Mouse (Mus musculus) forebrain, embryonic 15.5 days (tissue): ENCODE data around the gene Ccdc12. TPM values are rescaled to one million over a fixed set of nuclear protein-coding genes. Genes with fewer than 3 reads are reported as not detected.

Experiments used
- ATAC-seq: fragments of 200-750 bp; cut with Nextera tagmentation; replicated peaks from 2 replicates; pipeline ENCODE4 v1.8.0; 2017; ENCODE audit warnings: mild to moderate bottlenecking, moderate TSS enrichment, moderate library complexity
- H3K27ac ChIP-seq: fragments of 300-500 bp; sonication (generic); replicated peaks from 2 replicates; pipeline ENCODE4 v1.5.1; 2015; ENCODE audit warnings: mild to moderate bottlenecking, inconsistent platforms
- H3K27me3 ChIP-seq: fragments of 300-500 bp; sonication (generic); 2 replicates; pipeline ENCODE4 v1.6.1; 2015; ENCODE audit warnings: inconsistent platforms
- H3K36me3 ChIP-seq: fragments of 300-500 bp; sonication (generic); 2 replicates; pipeline ENCODE4 v1.6.1; 2015; ENCODE audit warnings: mild to moderate bottlenecking, inconsistent platforms
- H3K4me1 ChIP-seq: fragments of 300-500 bp; sonication (generic); 2 replicates; pipeline ENCODE4 v1.6.1; 2015; ENCODE audit warnings: inconsistent platforms
- H3K4me2 ChIP-seq: fragments of 300-500 bp; sonication (generic); replicated peaks from 2 replicates; pipeline ENCODE4 v1.6.1; 2015; ENCODE audit warnings: mild to moderate bottlenecking, inconsistent platforms
- H3K4me3 ChIP-seq: fragments of 300-500 bp; sonication (generic); 2 replicates; pipeline ENCODE4 v1.5.1; 2015; ENCODE audit warnings: mild to moderate bottlenecking, inconsistent platforms
- H3K9ac ChIP-seq: fragments of 300-500 bp; sonication (generic); replicated peaks from 2 replicates; pipeline ENCODE4 v1.6.1; 2015; ENCODE audit warnings: mild to moderate bottlenecking, inconsistent platforms
- H3K9me3 ChIP-seq: fragments of 300-500 bp; sonication (generic); 2 replicates; pipeline ENCODE4 v1.6.1; 2016; ENCODE audit warnings: inconsistent platforms
- WGBS: fragments of 180-500 bp; shearing (Covaris S2); methylation state at CpG from one replicate; pipeline ENCODE4 v1.1.7; 2015; ENCODE audit warnings: mixed read lengths; 5-methylcytosine and 5-hydroxymethylcytosine counted together
- microRNA-seq: library from miRNA; unstranded; fragments of <30 nt; microRNA quantifications from one replicate; pipeline ENCODE4, GENCODE M21; 2016
- polyA plus RNA-seq: library from polyadenylated mRNA; unstranded; fragments of >200 nt; fragmentation: Nextera tagmentation; extraction: Ambion mirVana; gene quantifications from 2 replicates; pipeline ENCODE4 v1.2.1, GENCODE M21; 2015

Ccdc12 gene
- polyA plus RNA-seq, 1 experiment from 2014 or later = 120 TPM

DNA sequence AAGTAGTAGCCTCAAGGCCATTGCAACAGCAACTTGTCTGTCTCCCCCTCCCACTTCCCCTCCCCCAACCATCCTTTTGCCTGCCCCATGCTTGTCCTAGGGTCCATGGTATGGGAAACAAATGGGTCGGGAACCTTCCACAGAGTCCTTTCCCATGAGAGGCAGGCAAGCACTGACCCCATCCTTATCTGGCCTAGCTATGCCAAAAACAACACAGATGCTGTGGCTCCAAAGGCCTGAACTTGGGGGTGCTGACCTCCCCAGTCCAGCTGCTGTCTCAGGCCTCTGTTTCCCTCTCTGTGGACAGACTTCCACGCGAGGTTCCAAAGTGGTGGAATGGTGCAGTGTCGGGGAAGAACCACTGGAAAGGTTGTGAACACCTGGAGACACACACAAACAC lies 97.5 kb downstream of the Ccdc12 start:
- no peak overlapping the region for H3K4me2 ChIP-seq
- WGBS = 93% methylated on average over 4 of the region's 4 CpGs
- H3K27me3 ChIP-seq = no peaks in the 10 kb centered on the region
- H3K9ac ChIP-seq = no peak overlapping the region
- no peaks in the 10 kb centered on the region for H3K4me1 ChIP-seq
- no peaks in the 10 kb centered on the region for H3K9me3 ChIP-seq
- no peaks in the 10 kb centered on the region for H3K36me3 ChIP-seq
- H3K4me3 ChIP-seq = no peak overlapping the region
- no peak overlapping the region for H3K27ac ChIP-seq
- no peak for ATAC-seq

DNA sequence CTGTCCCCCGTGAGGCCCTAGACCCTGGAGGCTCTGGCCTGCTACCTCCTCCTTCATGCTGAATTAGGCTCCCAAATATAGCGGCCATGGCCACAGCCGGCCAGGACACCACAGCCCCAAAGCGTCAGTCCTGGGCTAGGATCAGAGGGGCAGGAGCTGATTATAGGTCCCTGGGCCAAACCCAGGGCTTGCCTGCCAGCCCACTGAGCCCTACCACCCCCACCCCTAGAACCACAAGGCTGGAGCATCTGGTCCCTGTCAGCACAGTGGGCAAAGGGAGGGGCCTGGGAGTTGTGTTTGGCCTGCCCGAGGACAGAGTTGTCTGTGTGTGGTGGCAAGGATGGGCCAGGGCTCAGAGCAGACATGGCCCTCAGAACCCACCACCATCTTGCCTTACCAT lies 101.5 kb downstream of the Ccdc12 start:
- Histone ChIP-seq H3K9me3 (no peaks in the 10 kb centered on the region), H3K36me3 (no peaks in the 10 kb centered on the region), H3K27me3 (no peaks in the 10 kb centered on the region), H3K4me2 (no peak overlapping the region), H3K4me3 (no peak overlapping the region), H3K9ac (no peak overlapping the region), H3K4me1 (no peaks in the 10 kb centered on the region), H3K27ac (no peak overlapping the region)
- no peak for ATAC-seq
- WGBS = 94% methylated on average over 5 of the region's 5 CpGs

- Histone ChIP-seq H3K4me3 (no peak overlapping the region), H3K4me2 (no peak overlapping the region), H3K27ac (no peak overlapping the region), H3K36me3 (no peaks in the 10 kb centered on the region), H3K9ac (no peak overlapping the region), H3K27me3 (no peaks in the 10 kb centered on the region), H3K4me1 (no peaks in the 10 kb centered on the region), H3K9me3 (no peaks in the 10 kb centered on the region)
- no peak for ATAC-seq
- WGBS = 60% methylated on average over 8 of the region's 8 CpGs
Measured at GRCm38 (mm10) chr9:110758605-110759004, 102.3 kb downstream of the Ccdc12 start.

DNA sequence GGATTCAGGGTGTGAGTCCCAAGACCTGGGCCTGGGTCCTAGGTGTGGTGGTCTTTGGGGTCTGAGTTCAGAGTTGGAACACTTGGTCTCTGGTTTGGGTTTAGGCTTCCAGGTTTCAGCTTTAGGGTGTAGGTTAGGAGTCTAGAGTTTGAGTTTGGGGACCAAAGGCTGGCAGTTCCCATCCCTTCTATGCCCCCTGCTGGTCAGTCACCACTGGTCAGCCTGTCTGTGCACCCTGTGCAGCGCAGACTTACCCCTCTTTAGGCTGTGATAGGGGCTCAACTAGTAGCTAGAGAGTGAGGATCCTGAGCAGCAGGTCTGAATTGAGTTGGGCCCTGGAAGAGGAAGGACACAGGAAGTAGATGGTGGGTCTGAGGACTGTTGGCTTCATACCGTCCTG lies 103.0 kb downstream of the Ccdc12 start:
- no peak overlapping the region for H3K4me3 ChIP-seq
- no peak overlapping the region for H3K4me2 ChIP-seq
- no peaks in the 10 kb centered on the region for H3K27me3 ChIP-seq
- H3K4me1 ChIP-seq = no peaks in the 10 kb centered on the region
- ATAC-seq = no peak
- no peaks in the 10 kb centered on the region for H3K9me3 ChIP-seq
- H3K27ac ChIP-seq = no peak overlapping the region
- H3K36me3 ChIP-seq = no peaks in the 10 kb centered on the region
- H3K9ac ChIP-seq = no peak overlapping the region
- WGBS = 61% methylated on average over 2 of the region's 2 CpGs

DNA sequence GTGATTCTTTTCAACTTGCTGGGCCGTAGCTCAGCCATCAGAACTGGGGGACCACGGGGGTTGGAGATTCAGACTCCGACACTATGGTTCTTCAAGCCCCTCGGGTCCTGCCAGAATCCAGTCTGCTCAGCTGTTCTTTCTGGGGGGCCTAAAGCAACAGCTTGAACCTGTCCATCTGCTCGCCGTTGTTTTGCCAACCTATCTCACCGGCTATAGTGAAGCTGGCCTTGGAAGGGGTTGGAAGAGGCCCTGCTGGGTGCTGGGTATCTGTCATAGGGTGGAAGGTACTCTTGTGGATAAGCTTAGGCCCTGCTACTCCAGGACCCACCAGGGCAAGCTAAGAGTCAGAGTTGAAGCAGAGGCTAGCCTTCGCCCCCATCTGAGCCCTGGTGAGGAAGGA lies 104.6 kb downstream of the Ccdc12 start:
- WGBS = 77% methylated on average over 8 of the region's 8 CpGs
- Histone ChIP-seq H3K4me3 (no peak overlapping the region), H3K27me3 (no peaks in the 10 kb centered on the region), H3K9ac (no peak overlapping the region), H3K9me3 (no peaks in the 10 kb centered on the region), H3K36me3 (no peaks in the 10 kb centered on the region), H3K4me1 (no peaks in the 10 kb centered on the region), H3K4me2 (no peak overlapping the region), H3K27ac (no peak overlapping the region)
- ATAC-seq = no peak

Small RNAs within 50 kb of the gene (microRNA-seq; reads per million reads assigned to microRNA genes)
- not detected for gene Mir8107

Other genes with a start within 250 kb of the Ccdc12 start
- 22.5 and 24.0 TPM in 2 replicates for gene Ptpn23, start 248.3 kb upstream of the Ccdc12 start, polyA plus RNA-seq
- gene Ngp, start 236.8 kb upstream of the Ccdc12 start, polyA plus RNA-seq = 0.41 and 1.6 TPM in 2 replicates
- 14.0 and 14.2 TPM in 2 replicates for gene Klhl18, start 179.8 kb upstream of the Ccdc12 start, polyA plus RNA-seq
- 2.7 and 4.1 TPM in 2 replicates for gene Kif9, start 179.5 kb upstream of the Ccdc12 start, polyA plus RNA-seq
- 36.2 and 36.7 TPM in 2 replicates for gene Setd2, start 123.9 kb upstream of the Ccdc12 start, polyA plus RNA-seq
- 29.1 and 32.8 TPM in 2 replicates for gene Nradd, start 32.1 kb upstream of the Ccdc12 start, polyA plus RNA-seq
- gene Nbeal2, start 2.3 kb upstream of the Ccdc12 start, polyA plus RNA-seq = 2.1 and 2.4 TPM in 2 replicates
- 0.45 and 1.3 TPM in 2 replicates for gene Myl3, start 85.4 kb downstream of the Ccdc12 start, polyA plus RNA-seq
- 6.3 and 7.0 TPM in 2 replicates for gene Pth1r, start 90.6 kb downstream of the Ccdc12 start, polyA plus RNA-seq
- not detected in 2 replicates for gene Prss42, start 141.7 kb downstream of the Ccdc12 start, polyA plus RNA-seq
- not detected in 2 replicates for gene Prss44, start 157.5 kb downstream of the Ccdc12 start, polyA plus RNA-seq
- not detected in 2 replicates for gene Prss43, start 170.2 kb downstream of the Ccdc12 start, polyA plus RNA-seq
- 0.20 TPM in 1 of 2 replicates, not detected in the other for gene Prss45, start 178.1 kb downstream of the Ccdc12 start, polyA plus RNA-seq
- gene Prss46, start 188.0 kb downstream of the Ccdc12 start, polyA plus RNA-seq = not detected in 2 replicates
- 0.15 and 0.20 TPM in 2 replicates for gene Prss50, start 201.5 kb downstream of the Ccdc12 start, polyA plus RNA-seq
- gene Als2cl, start 223.4 kb downstream of the Ccdc12 start, polyA plus RNA-seq = 0.60 and 0.74 TPM in 2 replicates
- 0.92 and 1.2 TPM in 2 replicates for gene Tmie, start 223.6 kb downstream of the Ccdc12 start, polyA plus RNA-seq